Mouse (Mus musculus) lung, adult 2 months (tissue): ENCODE measurements at regions not wholly inside any gene's neighbourhood (a gene's known extent, or its start where the extent isn't known, plus 50 kb on each side); places are given as distances from the start of the nearest gene placed in this dataset.

Experiments
- CTCF ChIP-seq: fragments of 200-500 bp; IDR thresholded peaks from 2 replicates; pipeline ENCODE4 v1.5.1; 2011; ENCODE audit warnings: mild to moderate bottlenecking, low read length, control low read depth; ENCODE audit not compliant: insufficient read depth
- POLR2A ChIP-seq: fragments of 200-500 bp; IDR thresholded peaks from 2 replicates; pipeline ENCODE4 v1.6.1; 2011; ENCODE audit warnings: low read depth, mild to moderate bottlenecking, control low read depth, low read length, borderline replicate concordance; ENCODE audit errors: extremely low read depth

- TF ChIP-seq POLR2A (no peak), CTCF (no peak)
Measured at GRCm38 (mm10) chr4:101340741-101341140, 75.7 kb upstream of the Jak1 start.
